Mouse (Mus musculus): ENCODE measurements at regions not wholly inside any gene's neighbourhood (a gene's known extent, or its start where the extent isn't known, plus 50 kb on each side); places are given as distances from the start of the nearest gene placed in this dataset.

GRCm38 (mm10) chr2:81714716-81715115 is 338.3 kb upstream of the Zfp804a start:
- Histone ChIP-seq H3K27ac (ENCODE audit: insufficient read depth, low read depth, low read length) (no peak overlapping the region), H3K4me3 (ENCODE audit: insufficient read depth, low read depth, low read length) (no peak overlapping the region), H3K4me1 (ENCODE audit: control insufficient read depth, insufficient read depth, low read length) (no peaks in the 10 kb centered on the region), H3K36me3 (ENCODE audit: control insufficient read depth, insufficient read depth, low read length) (no peaks in the 10 kb centered on the region), H3K27me3 (replicated peaks; ENCODE audit: control insufficient read depth, insufficient read depth, low read length) (no peaks in the 10 kb centered on the region)
- TF ChIP-seq CTCF (conservative IDR thresholded peaks at IDR 0.05; ENCODE audit: insufficient read depth, insufficient read length, low read depth, low read length) (no peak), POLR2A (IDR thresholded peaks at IDR 0.05; ENCODE audit: low read depth, low read length) (no peak)
- no peak for DNase-seq
- WGBS: 70% methylated on average over 2 of the region's 5 CpGs

DNA sequence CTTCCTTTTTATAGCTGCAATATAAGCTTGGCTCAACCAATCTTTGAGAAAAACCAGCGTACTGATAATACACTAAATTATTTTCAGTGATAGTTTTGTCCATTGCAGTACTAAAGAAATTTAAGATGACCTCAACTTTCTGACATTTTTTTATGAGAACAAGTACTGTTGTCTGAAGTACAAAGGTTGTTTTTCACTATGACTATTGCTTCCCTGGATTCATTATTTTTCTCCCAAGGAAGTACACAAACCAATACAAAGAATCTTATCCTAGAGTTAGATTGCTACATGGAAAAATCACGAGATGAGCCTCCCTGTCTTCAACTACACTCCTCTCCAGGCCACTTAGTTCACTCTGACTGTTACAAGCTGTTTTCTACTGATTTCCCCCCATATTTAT is 319.5 kb upstream of the Zfp804a start:
- no peak overlapping the region for H3K27ac ChIP-seq (ENCODE audit: insufficient read depth, low read depth, low read length)
- H3K4me1 ChIP-seq (ENCODE audit: control insufficient read depth, insufficient read depth, low read length): no peaks in the 10 kb centered on the region
- H3K4me3 ChIP-seq (ENCODE audit: insufficient read depth, low read depth, low read length): no peak overlapping the region
- no peak for DNase-seq
- no peaks in the 10 kb centered on the region for H3K27me3 ChIP-seq (replicated peaks; ENCODE audit: control insufficient read depth, insufficient read depth, low read length)
- 63% methylated on average over 2 of the region's 2 CpGs for WGBS
- TF ChIP-seq POLR2A (IDR thresholded peaks at IDR 0.05; ENCODE audit: low read depth, low read length): no peak
- no peaks in the 10 kb centered on the region for H3K36me3 ChIP-seq (ENCODE audit: control insufficient read depth, insufficient read depth, low read length)

DNA sequence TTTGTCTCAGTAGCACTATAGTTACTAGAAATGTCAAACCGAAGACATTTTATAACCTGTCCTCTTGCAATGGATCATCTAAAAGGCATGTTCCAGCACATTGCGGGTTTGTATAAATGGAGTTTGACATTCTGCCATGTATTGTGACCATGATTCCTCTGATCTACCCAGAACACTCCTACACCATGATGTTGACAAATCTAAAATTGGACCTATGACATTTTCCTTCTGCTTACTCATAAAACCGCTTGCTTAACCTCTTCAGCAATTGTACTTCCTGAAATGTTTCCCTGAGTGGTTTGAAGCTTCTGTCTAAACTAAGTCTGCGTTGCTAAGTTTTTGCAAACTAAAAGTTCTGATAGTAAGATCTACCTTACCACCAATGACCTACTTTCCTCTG is 319.0 kb upstream of the Zfp804a start:
- Histone ChIP-seq H3K27me3 (replicated peaks; ENCODE audit: control insufficient read depth, insufficient read depth, low read length) (no peaks in the 10 kb centered on the region), H3K4me1 (ENCODE audit: control insufficient read depth, insufficient read depth, low read length) (no peaks in the 10 kb centered on the region), H3K4me3 (ENCODE audit: insufficient read depth, low read depth, low read length) (no peak overlapping the region), H3K27ac (ENCODE audit: insufficient read depth, low read depth, low read length) (no peak overlapping the region), H3K36me3 (ENCODE audit: control insufficient read depth, insufficient read depth, low read length) (no peaks in the 10 kb centered on the region)
- WGBS: 81% methylated on average over 4 of the region's 4 CpGs
- TF ChIP-seq POLR2A (IDR thresholded peaks at IDR 0.05; ENCODE audit: low read depth, low read length): no peak
- TF ChIP-seq CTCF (conservative IDR thresholded peaks at IDR 0.05; ENCODE audit: insufficient read depth, insufficient read length, low read depth, low read length): no peak
- DNase-seq: no peak

- 88% methylated on average over 2 of the region's 2 CpGs for WGBS
- Histone ChIP-seq H3K36me3 (ENCODE audit: control insufficient read depth, insufficient read depth, low read length) (no peaks in the 10 kb centered on the region), H3K27ac (ENCODE audit: insufficient read depth, low read depth, low read length) (no peak overlapping the region), H3K4me1 (ENCODE audit: control insufficient read depth, insufficient read depth, low read length) (no peaks in the 10 kb centered on the region), H3K27me3 (replicated peaks; ENCODE audit: control insufficient read depth, insufficient read depth, low read length) (no peaks in the 10 kb centered on the region), H3K4me3 (ENCODE audit: insufficient read depth, low read depth, low read length) (no peak overlapping the region)
- no peak for DNase-seq
- TF ChIP-seq CTCF (conservative IDR thresholded peaks at IDR 0.05; ENCODE audit: insufficient read depth, insufficient read length, low read depth, low read length): no peak
- TF ChIP-seq POLR2A (IDR thresholded peaks at IDR 0.05; ENCODE audit: low read depth, low read length): no peak
Observed at GRCm38 (mm10) chr2:81765778-81766177, 287.2 kb upstream of the Zfp804a start.

DNA sequence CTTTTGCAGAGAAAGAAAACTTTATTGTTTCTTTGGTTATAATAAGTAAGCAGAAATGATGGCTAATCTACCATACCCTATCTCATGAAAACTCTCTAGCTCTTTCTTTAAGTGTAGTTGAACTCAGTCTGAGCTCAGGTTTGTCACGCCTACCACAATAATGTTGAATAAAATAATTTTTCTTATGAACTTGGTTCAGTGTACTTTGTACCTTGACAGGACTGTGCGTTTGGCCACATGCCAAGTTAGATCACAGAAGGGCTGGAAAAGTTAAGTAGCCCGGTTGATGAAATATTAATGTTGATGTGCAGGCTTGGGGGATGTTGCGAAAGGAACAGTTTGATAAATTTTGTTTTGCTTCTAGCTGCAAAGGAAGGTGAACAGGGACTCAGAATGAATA is 270.0 kb upstream of the Zfp804a start:
- peak; percentile 5 for DNase-seq
- Histone ChIP-seq H3K4me1 (ENCODE audit: control insufficient read depth, insufficient read depth, low read length) (no peaks in the 10 kb centered on the region), H3K27ac (ENCODE audit: insufficient read depth, low read depth, low read length) (no peak overlapping the region), H3K4me3 (ENCODE audit: insufficient read depth, low read depth, low read length) (no peak overlapping the region), H3K36me3 (ENCODE audit: control insufficient read depth, insufficient read depth, low read length) (no peaks in the 10 kb centered on the region), H3K27me3 (replicated peaks; ENCODE audit: control insufficient read depth, insufficient read depth, low read length) (no peaks in the 10 kb centered on the region)
- 51% methylated on average over 4 of the region's 4 CpGs for WGBS
- TF ChIP-seq CTCF (conservative IDR thresholded peaks at IDR 0.05; ENCODE audit: insufficient read depth, insufficient read length, low read depth, low read length) (no peak), POLR2A (IDR thresholded peaks at IDR 0.05; ENCODE audit: low read depth, low read length) (no peak)
